Mouse (Mus musculus) CD4-positive helper T cell, adult 2 months (primary cell): ENCODE measurements around the gene Slc26a6.

Source experiments
- DNase-seq: peaks from one replicate; pipeline ENCODE4 v3.0.0-alpha.2; 2012; ENCODE audit warnings: low read depth, missing footprints, low spot score

Slc26a6 gene

GRCm38 (mm10) chr9:108955241-108955640, 102.2 kb downstream of the Slc26a6 start:
- DNase-seq: no peak

GRCm38 (mm10) chr9:108955846-108956245, 102.8 kb downstream of the Slc26a6 start:
- DNase-seq: no peak
